Mouse (Mus musculus) cortical plate, adult 2 months (tissue): ENCODE data around the gene Eif2ak4.

Experiments
- CTCF ChIP-seq: fragments of 200-500 bp; IDR thresholded peaks from 2 replicates; pipeline ENCODE4 v1.5.1; 2011; ENCODE audit warnings: mild to moderate bottlenecking, control low read depth, low read length; ENCODE audit not compliant: insufficient read depth; ENCODE audit errors: extremely low read depth
- POLR2A ChIP-seq: fragments of 200-500 bp; IDR thresholded peaks from 2 replicates; pipeline ENCODE4 v1.6.1; 2011; ENCODE audit warnings: mild to moderate bottlenecking, low read length, control low read depth; ENCODE audit not compliant: insufficient read depth; ENCODE audit errors: extremely low read depth

GRCm38 (mm10) chr2:118429297-118429696, 40.9 kb downstream of the Eif2ak4 start:
- TF ChIP-seq CTCF = no peak
- no peak for TF ChIP-seq POLR2A
